7 mouse cellular contexts compared by ENCODE assay signal in genomic region chr4:33736061-33736701, GRCm38 (mm10).
A peak's percentile ranks its signal among the peaks of the same experiment; 100 is the strongest.
DNase-seq lines count a peak whose midpoint lies in the region; TF ChIP-seq lines count a peak whose summit lies in the region.

No protein-coding gene starts in this region.

- H3K9me3 ChIP-seq in MEL (replicated peaks; ENCODE audit: insufficient read depth, low read length) = no peaks in the 10 kb centered on the region

- H3K36me3 ChIP-seq in MEL (ENCODE audit: control insufficient read depth in 1 of 2, insufficient read depth in 2 of 2, low read length in 2 of 2) = peaks cover 0 to 14% of the 10 kb centered on the region in 2 experiments; a peak in 2 of 4 replicates

- no peak for TF ChIP-seq POLR2A in MEL (IDR thresholded peaks at IDR 0.05; ENCODE audit: control insufficient read depth in 1 of 2, insufficient read depth in 1 of 2, low read depth in 1 of 2, low read length in 2 of 2, poor library complexity in 1 of 2)

- no peak for TF ChIP-seq CTCF in MEL (IDR thresholded peaks at IDR 0.05 in 2 of 3, conservative IDR thresholded peaks at IDR 0.05 in 1 of 3; ENCODE audit: control insufficient read depth in 1 of 3, insufficient read depth in 1 of 3, low read depth in 2 of 3, low read length in 3 of 3, poor library complexity in 1 of 3, severe bottlenecking in 1 of 3)

- H3K4me1 ChIP-seq in MEL (ENCODE audit: control insufficient read depth in 1 of 2, insufficient read depth in 2 of 2, low read length in 2 of 2) = peaks cover 4 to 18% of the 10 kb centered on the region in 2 experiments

- no peak for TF ChIP-seq EP300 in MEL (IDR thresholded peaks at IDR 0.05; ENCODE audit: low read depth in 1 of 2, low read length in 2 of 2)

- H3K79me2 ChIP-seq in MEL (ENCODE audit: control insufficient read depth, insufficient read depth, low read length, poor library complexity) = no peaks in the 10 kb centered on the region

- DNase-seq in 3T3-L1 (ENCODE audit: low read depth, low spot score) = peak; percentile 90
- peak; percentile 63 for DNase-seq in MEL (ENCODE audit: low read depth, low spot score)
- DNase-seq in cerebellum, postnatal 10 days = peak; percentile 87 to 90
- peak; percentile 28 for DNase-seq in heart, postnatal 4 days
- DNase-seq in lung, postnatal 25 days (ENCODE audit: low spot score) = peak; percentile 31
- no peak for DNase-seq in B cell, adult 2 months
- DNase-seq in embryo, embryonic 11 days = no peak

- TF ChIP-seq RAD21 in MEL (IDR thresholded peaks at IDR 0.05; ENCODE audit: low read depth, low read length) = no peak

- H3K4me3 ChIP-seq in MEL (ENCODE audit: control insufficient read depth in 1 of 2, insufficient read depth in 1 of 2, low read depth in 2 of 2, low read length in 2 of 2) = no peak overlapping the region

- H3K9ac ChIP-seq in MEL (ENCODE audit: control insufficient read depth, low read depth, low read length, poor library complexity, severe bottlenecking) = no peak overlapping the region

- H3K27me3 ChIP-seq in MEL (ENCODE audit: control insufficient read depth in 1 of 2, insufficient read depth in 2 of 2, low read length in 2 of 2) = peaks cover 4% of the 10 kb centered on the region in 2 experiments; a peak in 3 of 4 replicates

- H3K27ac ChIP-seq in MEL (ENCODE audit: control insufficient read depth, low read depth, low read length) = no peak overlapping the region

TF ChIP-seq in MEL, 35 proteins besides CTCF, POLR2A, EP300 and RAD21:
- TF ChIP-seq TAL1 (IDR thresholded peaks at IDR 0.05; ENCODE audit: low read length) (no peak), GATA1 (IDR thresholded peaks at IDR 0.05; ENCODE audit: low read depth, low read length) (no peak), RCOR1 (IDR thresholded peaks at IDR 0.05; ENCODE audit: low read depth, low read length) (0 out of 2 replicates have a peak, but pooled peaks have one; percentile 14)

Comparison
In these comparisons a context has a peak if more than half of its experiments do, and no peak if none do; other contexts are left out.
1. DNase-seq: peak in 3T3-L1 (single experiment), MEL (single experiment), cerebellum, postnatal 10 days (2 of 2), heart, postnatal 4 days (single experiment) and lung, postnatal 25 days (single experiment); none in B cell, adult 2 months (0 of 2) and embryo, embryonic 11 days (single experiment).